Mouse (Mus musculus) megakaryocyte, embryonic 14.5 days (primary cell): Measurements from ENCODE around the gene Frmd6. TPM values are rescaled to one million over a fixed set of nuclear protein-coding genes. Genes with fewer than 3 reads are reported as not detected.

ENCODE experiments used
- H3K27me3 ChIP-seq: replicated peaks from 2 replicates; pipeline ENCODE3; 2012; ENCODE audit warnings: inconsistent platforms
- H3K36me3 ChIP-seq: replicated peaks from 2 replicates; pipeline ENCODE3; 2012; ENCODE audit warnings: low read length, inconsistent platforms, mixed read lengths
- H3K4me1 ChIP-seq: 2 replicates; pipeline ENCODE4 v1.6.1; 2012; ENCODE audit warnings: inconsistent platforms
- H3K4me3 ChIP-seq: replicated peaks from 2 replicates; pipeline ENCODE3; 2012; ENCODE audit warnings: moderate library complexity, mild to moderate bottlenecking, inconsistent platforms
- H3K9me3 ChIP-seq: 2 replicates; pipeline ENCODE4 v1.6.1; 2012; ENCODE audit warnings: inconsistent platforms
- FLI1 ChIP-seq: IDR thresholded peaks from 2 replicates; pipeline ENCODE4 v1.6.1; 2012; ENCODE audit warnings: low read length, inconsistent platforms, mixed read lengths
- GATA1 ChIP-seq: IDR thresholded peaks from 3 replicates; pipeline ENCODE4 v1.6.1; 2012; ENCODE audit warnings: mixed read lengths, low read length, inconsistent platforms, borderline replicate concordance
- polyA plus RNA-seq: library from polyadenylated mRNA; stranded (reverse); fragments of >175 nt; gene quantifications from 2 replicates; pipeline ENCODE4 v1.2.3, GENCODE M21; 2012; ENCODE audit warnings: low replicate concordance; ENCODE audit not compliant: insufficient read depth

Frmd6 gene
- polyA plus RNA-seq, 1 experiment, result 4.0 TPM

GRCm38 (mm10) chr12:70885576-70885975, 60.3 kb downstream of the Frmd6 start:
- no peak overlapping the region for H3K4me3 ChIP-seq

GRCm38 (mm10) chr12:70890405-70890804, 65.1 kb downstream of the Frmd6 start:
- no peak for TF ChIP-seq GATA1
- Histone ChIP-seq H3K36me3 (peaks cover 94% of the 10 kb centered on the region), H3K9me3 (no peaks in the 10 kb centered on the region), H3K27me3 (no peaks in the 10 kb centered on the region), H3K4me1 (peaks cover 13% of the 10 kb centered on the region), H3K4me3 (no peak overlapping the region)

More at GRCm38 (mm10) chr12:70885576-70885975, 60.3 kb downstream of the Frmd6 start:
- no peak for TF ChIP-seq FLI1
- no peak for TF ChIP-seq GATA1
- H3K36me3 ChIP-seq, result peaks cover 90% of the 10 kb centered on the region
- no peaks in the 10 kb centered on the region for H3K9me3 ChIP-seq
- no peaks in the 10 kb centered on the region for H3K27me3 ChIP-seq
- H3K4me1 ChIP-seq, result peaks cover 36% of the 10 kb centered on the region

GRCm38 (mm10) chr12:70890874-70891470, 65.7 kb downstream of the Frmd6 start:
- TF ChIP-seq GATA1, result no peak
- no peak for TF ChIP-seq FLI1
- peaks cover 93% of the 10 kb centered on the region for H3K36me3 ChIP-seq
- H3K4me3 ChIP-seq, result no peak overlapping the region
- H3K27me3 ChIP-seq, result no peaks in the 10 kb centered on the region
- H3K9me3 ChIP-seq, result no peaks in the 10 kb centered on the region
- H3K4me1 ChIP-seq, result peaks cover 9% of the 10 kb centered on the region

- peaks cover 91% of the 10 kb centered on the region for H3K36me3 ChIP-seq
- TF ChIP-seq FLI1 (no peak), GATA1 (no peak)
Observed at GRCm38 (mm10) chr12:70895275-70895674, 70.0 kb downstream of the Frmd6 start.

GRCm38 (mm10) chr12:70896068-70896467, 70.8 kb downstream of the Frmd6 start:
- no peaks in the 10 kb centered on the region for H3K27me3 ChIP-seq
- TF ChIP-seq GATA1 (no peak), FLI1 (no peak)
- H3K4me3 ChIP-seq, result no peak overlapping the region
- H3K4me1 ChIP-seq, result no peaks in the 10 kb centered on the region; the same call in 1 of the 2 replicates
- peaks cover 83% of the 10 kb centered on the region for H3K36me3 ChIP-seq
- no peaks in the 10 kb centered on the region for H3K9me3 ChIP-seq

More at GRCm38 (mm10) chr12:70895275-70895674, 70.0 kb downstream of the Frmd6 start:
- H3K4me3 ChIP-seq, result no peak overlapping the region
- no peaks in the 10 kb centered on the region for H3K27me3 ChIP-seq
- H3K9me3 ChIP-seq, result no peaks in the 10 kb centered on the region
- no peaks in the 10 kb centered on the region; the same call in 1 of the 2 replicates for H3K4me1 ChIP-seq

- Histone ChIP-seq H3K9me3 (no peaks in the 10 kb centered on the region), H3K4me1 (no peaks in the 10 kb centered on the region), H3K27me3 (no peaks in the 10 kb centered on the region), H3K4me3 (no peak overlapping the region), H3K36me3 (peaks cover 81% of the 10 kb centered on the region)
- TF ChIP-seq FLI1, result no peak
- no peak for TF ChIP-seq GATA1
Observed at GRCm38 (mm10) chr12:70897434-70897833, 72.1 kb downstream of the Frmd6 start.

- Histone ChIP-seq H3K4me1 (no peaks in the 10 kb centered on the region), H3K27me3 (no peaks in the 10 kb centered on the region), H3K4me3 (no peak overlapping the region), H3K36me3 (peaks cover 81% of the 10 kb centered on the region), H3K9me3 (no peaks in the 10 kb centered on the region)
- no peak for TF ChIP-seq FLI1
Observed at GRCm38 (mm10) chr12:70898450-70898849, 73.1 kb downstream of the Frmd6 start.

GRCm38 (mm10) chr12:70904471-70904870, 79.2 kb downstream of the Frmd6 start:
- H3K9me3 ChIP-seq, result peaks cover 6% of the 10 kb centered on the region
- no peaks in the 10 kb centered on the region for H3K4me1 ChIP-seq
- no peak for TF ChIP-seq GATA1
- H3K4me3 ChIP-seq, result no peak overlapping the region
- peaks cover 29% of the 10 kb centered on the region for H3K36me3 ChIP-seq
- H3K27me3 ChIP-seq, result peaks cover 6% of the 10 kb centered on the region

- peaks cover 20% of the 10 kb centered on the region for H3K4me1 ChIP-seq
- H3K4me3 ChIP-seq, result no peak overlapping the region
- H3K9me3 ChIP-seq, result peaks cover 6% of the 10 kb centered on the region
- H3K27me3 ChIP-seq, result peaks cover 6% of the 10 kb centered on the region
- H3K36me3 ChIP-seq, result peaks cover 18% of the 10 kb centered on the region
- TF ChIP-seq FLI1 (no peak), GATA1 (no peak)
Observed at GRCm38 (mm10) chr12:70906867-70907266, 81.6 kb downstream of the Frmd6 start.

GRCm38 (mm10) chr12:70907651-70908050, 82.3 kb downstream of the Frmd6 start:
- H3K4me3 ChIP-seq, result no peak overlapping the region
- H3K27me3 ChIP-seq, result peaks cover 8% of the 10 kb centered on the region
- TF ChIP-seq GATA1 (no peak), FLI1 (no peak)
- peaks cover 25% of the 10 kb centered on the region for H3K4me1 ChIP-seq
- peaks cover 12% of the 10 kb centered on the region for H3K36me3 ChIP-seq
- peaks cover 6% of the 10 kb centered on the region for H3K9me3 ChIP-seq
